Mouse (Mus musculus) heart, embryonic 10.5 days (tissue): ENCODE data around the gene Plekhg3. TPM values are rescaled to one million over a fixed set of nuclear protein-coding genes. Genes with fewer than 3 reads are reported as not detected.

Experiments
- DNase-seq: peaks from one replicate; pipeline ENCODE4 v3.0.0-alpha.2; 2017; ENCODE audit warnings: low spot score
- H3K27ac ChIP-seq: fragments of 300-500 bp; sonication (generic); 2 replicates; pipeline ENCODE4 v1.5.1; 2016; ENCODE audit warnings: mild to moderate bottlenecking
- H3K27me3 ChIP-seq: fragments of 300-500 bp; sonication (generic); 2 replicates; pipeline ENCODE4 v1.6.1; 2016; ENCODE audit warnings: mild to moderate bottlenecking; ENCODE audit not compliant: poor library complexity, insufficient read depth, severe bottlenecking
- H3K36me3 ChIP-seq: fragments of 300-500 bp; sonication (generic); 2 replicates; pipeline ENCODE4 v1.6.1; 2016; ENCODE audit warnings: mild to moderate bottlenecking, moderate library complexity
- H3K4me1 ChIP-seq: fragments of 300-500 bp; sonication (generic); 2 replicates; pipeline ENCODE4 v1.6.1; 2016; ENCODE audit warnings: mild to moderate bottlenecking
- H3K4me3 ChIP-seq: fragments of 300-500 bp; sonication (generic); 2 replicates; pipeline ENCODE4 v1.5.1; 2016; ENCODE audit warnings: mild to moderate bottlenecking, moderate library complexity
- H3K9me3 ChIP-seq: fragments of 300-500 bp; sonication (generic); 2 replicates; pipeline ENCODE4 v1.6.1; 2016; ENCODE audit warnings: mild to moderate bottlenecking, moderate library complexity
- WGBS: fragments of 180-500 bp; shearing (Covaris S2); methylation state at CpG from one replicate; pipeline ENCODE4 v1.1.7; 2016; 5-methylcytosine and 5-hydroxymethylcytosine counted together
- polyA plus RNA-seq: library from polyadenylated mRNA; unstranded; fragments of >200 nt; fragmentation: Nextera tagmentation; extraction: Ambion mirVana; gene quantifications from 2 replicates; pipeline ENCODE4 v1.2.1, GENCODE M21; 2016

Gene Plekhg3
- polyA plus RNA-seq, 1 experiment from 2014 or later = 5.1 TPM

DNA sequence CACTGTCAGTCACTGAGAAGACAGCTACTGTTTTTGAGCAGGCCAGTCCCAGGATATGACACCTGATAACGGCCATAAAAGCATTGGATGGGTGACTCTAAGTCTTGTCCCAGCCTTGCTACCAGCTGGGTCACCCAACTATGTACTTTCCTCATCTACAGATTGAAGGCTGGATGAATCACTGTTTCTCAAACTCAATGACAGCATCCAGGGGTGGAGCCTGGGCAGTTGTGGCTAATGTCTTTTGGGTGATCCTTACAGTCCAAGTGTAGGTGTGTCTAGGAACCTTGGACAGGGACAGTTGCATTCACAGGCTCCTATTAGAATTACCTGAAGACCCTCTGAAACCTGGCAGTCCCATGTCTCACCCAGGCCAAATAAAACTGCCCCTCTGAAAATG lies 49.1 kb downstream of the Plekhg3 start:
- no peaks in the 10 kb centered on the region for H3K27me3 ChIP-seq
- no peak overlapping the region for H3K27ac ChIP-seq
- peaks cover 26% of the 10 kb centered on the region for H3K4me1 ChIP-seq
- H3K36me3 ChIP-seq = peaks cover 46% of the 10 kb centered on the region
- no peak overlapping the region for H3K4me3 ChIP-seq
- 82% methylated on average over 1 of the region's 1 CpGs for WGBS
- no peak for DNase-seq
- no peaks in the 10 kb centered on the region for H3K9me3 ChIP-seq

DNA sequence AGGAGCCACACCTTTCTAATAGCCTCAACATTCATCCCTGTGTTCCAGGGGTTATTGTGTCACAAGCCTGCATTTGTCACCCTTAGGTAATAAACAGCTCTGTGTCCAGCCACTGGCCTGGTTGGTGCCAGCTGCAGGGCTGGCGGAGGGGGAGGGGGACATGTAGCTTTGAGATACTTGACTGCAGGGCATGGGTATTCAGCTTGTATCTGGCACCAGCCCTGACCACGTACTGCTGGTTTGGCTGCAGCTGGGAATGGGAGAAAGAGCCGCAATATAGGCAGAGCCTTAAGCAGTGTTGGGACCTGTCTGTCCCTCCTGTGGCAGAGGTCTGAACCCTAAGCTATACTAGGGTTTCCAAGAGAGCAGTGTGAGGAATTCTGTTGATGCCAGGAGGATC lies 51.4 kb downstream of the Plekhg3 start:
- DNase-seq = no peak
- 76% methylated on average over 3 of the region's 3 CpGs for WGBS
- H3K36me3 ChIP-seq = peaks cover 25% of the 10 kb centered on the region
- no peak overlapping the region for H3K4me3 ChIP-seq
- H3K27ac ChIP-seq = no peak overlapping the region
- peaks cover 21% of the 10 kb centered on the region for H3K4me1 ChIP-seq
- H3K27me3 ChIP-seq = no peaks in the 10 kb centered on the region
- no peaks in the 10 kb centered on the region for H3K9me3 ChIP-seq

DNA sequence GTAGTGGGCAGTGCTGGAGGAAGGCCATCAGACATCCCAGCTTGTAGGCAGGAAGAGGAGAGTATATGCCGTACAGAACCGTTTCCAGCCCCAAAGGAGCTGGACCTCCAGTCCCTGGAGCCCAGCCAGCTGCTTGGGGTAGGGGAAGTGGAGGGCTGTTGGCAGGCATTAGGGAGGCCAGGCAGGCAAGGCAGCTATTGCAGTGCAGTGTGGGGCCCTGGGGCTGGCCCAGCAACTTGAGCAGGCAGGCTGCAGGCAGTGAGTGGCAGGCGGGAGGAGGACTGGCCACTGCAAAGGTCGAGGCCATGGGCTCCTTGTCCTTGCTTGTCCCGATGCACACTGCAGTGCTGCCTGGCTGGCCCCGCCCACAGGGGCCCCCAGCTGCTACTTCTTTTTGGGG lies 52.1 kb downstream of the Plekhg3 start:
- WGBS = 29% methylated on average over 6 of the region's 6 CpGs
- Histone ChIP-seq H3K9me3 (no peaks in the 10 kb centered on the region), H3K27ac (peak overlapping the region; percentile 53), H3K27me3 (no peaks in the 10 kb centered on the region), H3K4me1 (peaks cover 21% of the 10 kb centered on the region), H3K36me3 (peaks cover 18% of the 10 kb centered on the region), H3K4me3 (no peak overlapping the region)
- no peak for DNase-seq

DNA sequence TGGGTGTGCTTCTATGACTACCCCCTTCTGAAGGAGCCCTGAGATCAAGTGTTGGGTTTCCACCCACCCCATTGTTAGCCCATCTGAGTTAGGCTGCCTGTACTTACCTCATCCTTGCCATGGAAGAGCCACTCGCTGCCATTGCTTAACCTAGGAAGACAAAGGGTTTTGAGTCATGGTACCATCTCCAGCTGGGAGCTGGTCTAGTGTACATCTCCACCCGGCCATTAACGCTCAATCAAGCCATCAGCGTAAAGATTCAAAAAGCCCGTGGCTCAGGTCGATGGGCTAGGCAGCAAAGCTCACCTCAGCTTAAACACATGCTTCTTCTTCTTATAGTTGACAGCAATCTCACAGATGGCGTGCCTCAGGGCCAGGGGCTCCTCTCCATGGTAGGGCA lies 52.8 kb downstream of the Plekhg3 start:
- H3K27ac ChIP-seq = 0 out of 2 replicates have a peak overlapping the region, but pooled peaks have one; percentile 53
- no peak for DNase-seq
- no peaks in the 10 kb centered on the region for H3K9me3 ChIP-seq
- H3K36me3 ChIP-seq = peaks cover 12% of the 10 kb centered on the region
- no peak overlapping the region for H3K4me3 ChIP-seq
- no peaks in the 10 kb centered on the region for H3K27me3 ChIP-seq
- H3K4me1 ChIP-seq = peaks cover 21% of the 10 kb centered on the region
- 88% methylated on average over 7 of the region's 7 CpGs for WGBS

DNA sequence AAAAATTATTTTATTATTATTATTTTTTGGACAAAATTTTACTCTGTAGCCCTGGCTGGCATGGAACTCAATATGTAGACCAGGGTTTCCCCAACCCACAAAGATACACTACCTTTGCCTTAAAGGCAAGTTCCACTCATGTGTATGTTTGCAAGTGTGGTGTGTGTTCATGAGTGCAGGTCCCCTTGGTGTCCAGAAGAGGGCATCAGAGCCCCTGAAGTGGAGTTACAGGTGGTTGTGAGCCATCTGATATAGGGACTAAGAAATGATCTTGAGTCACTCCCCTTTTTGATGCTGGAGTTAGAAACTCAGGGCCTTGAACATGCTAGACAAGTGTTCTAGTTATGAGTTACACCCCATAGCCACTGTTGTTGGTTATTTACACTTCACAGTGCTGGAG lies 54.3 kb downstream of the Plekhg3 start:
- Histone ChIP-seq H3K4me1 (peaks cover 23% of the 10 kb centered on the region), H3K27me3 (no peaks in the 10 kb centered on the region), H3K27ac (no peak overlapping the region), H3K36me3 (no peaks in the 10 kb centered on the region), H3K9me3 (no peaks in the 10 kb centered on the region), H3K4me3 (no peak overlapping the region)
- DNase-seq = no peak

DNA sequence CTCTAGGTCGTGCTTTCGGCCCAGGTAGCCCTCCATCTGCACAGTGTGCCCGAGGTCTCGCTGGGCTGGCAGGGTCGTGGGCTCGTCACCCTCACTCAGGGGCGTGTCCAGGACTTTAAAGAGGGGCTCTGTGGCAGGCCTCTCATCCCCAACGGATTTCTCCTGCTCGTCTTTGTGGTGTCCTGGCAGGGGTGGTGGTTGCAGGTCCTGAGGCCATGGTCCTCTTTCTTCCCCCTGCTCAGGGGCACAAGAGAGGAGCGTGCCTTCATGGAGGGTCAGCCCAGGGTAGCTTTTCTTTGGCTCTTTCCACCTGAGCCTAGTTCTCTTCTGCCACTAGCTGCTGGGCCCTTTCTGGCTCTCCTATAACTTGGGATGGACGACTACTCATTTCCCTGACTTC lies 56.7 kb downstream of the Plekhg3 start:
- DNase-seq = no peak
- WGBS = 73% methylated on average over 11 of the region's 11 CpGs

DNA sequence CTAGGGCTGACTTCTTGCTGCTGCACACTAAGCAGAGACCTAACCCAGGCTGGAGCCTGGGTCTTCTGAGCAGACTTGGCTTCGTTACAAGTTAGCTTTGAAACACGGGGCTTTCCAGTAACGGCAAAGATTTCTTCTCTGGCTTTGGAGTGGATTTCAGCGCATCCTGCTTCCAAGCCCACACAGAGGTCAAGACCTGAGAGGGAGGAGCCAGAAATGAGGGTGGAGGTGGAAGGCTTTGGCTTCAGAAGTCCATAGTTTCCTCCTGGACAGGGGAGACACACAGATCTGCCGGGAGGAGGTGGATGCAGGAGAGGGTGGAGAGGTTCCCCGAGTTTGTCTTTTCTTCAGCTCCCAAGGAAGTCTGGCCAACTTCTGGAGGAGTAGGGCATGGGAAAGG lies 58.8 kb downstream of the Plekhg3 start:
- H3K36me3 ChIP-seq = no peaks in the 10 kb centered on the region
- 0 out of 2 replicates have a peak, but pooled peaks cover 7% of the 10 kb centered on the region for H3K27me3 ChIP-seq
- no peaks in the 10 kb centered on the region for H3K9me3 ChIP-seq
- no peak overlapping the region for H3K4me3 ChIP-seq
- peak overlapping the region; percentile 13; the same call in 1 of the 2 replicates for H3K27ac ChIP-seq
- 50% methylated on average over 6 of the region's 6 CpGs for WGBS
- DNase-seq = no peak
- H3K4me1 ChIP-seq = peaks cover 22% of the 10 kb centered on the region

More for the DNA sequence above, 56.7 kb downstream of the Plekhg3 start:
- Histone ChIP-seq H3K9me3 (no peaks in the 10 kb centered on the region), H3K36me3 (no peaks in the 10 kb centered on the region), H3K4me1 (peaks cover 26% of the 10 kb centered on the region), H3K27ac (no peak overlapping the region), H3K4me3 (no peak overlapping the region), H3K27me3 (no peaks in the 10 kb centered on the region)

DNA sequence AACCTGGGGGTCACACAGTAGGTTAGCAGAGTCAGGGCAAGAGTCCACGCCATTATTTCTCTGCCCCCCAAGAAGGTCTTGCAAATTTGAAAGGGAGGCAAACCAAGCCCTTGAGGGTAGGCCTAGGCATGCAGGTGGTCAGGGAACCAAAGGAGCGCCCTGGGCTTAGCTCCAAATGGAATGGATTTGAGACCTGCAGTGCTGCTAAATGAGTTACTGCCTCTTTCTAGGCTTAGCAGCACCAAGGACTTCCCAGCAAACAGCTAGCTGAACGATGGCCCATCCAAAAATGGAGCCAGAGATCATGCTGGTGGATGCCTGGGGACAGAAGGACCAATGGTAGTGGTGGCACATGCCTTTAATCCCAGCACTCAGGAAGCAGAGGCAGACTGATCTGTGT lies 60.3 kb downstream of the Plekhg3 start:
- Histone ChIP-seq H3K27ac (no peak overlapping the region), H3K9me3 (no peaks in the 10 kb centered on the region), H3K36me3 (no peaks in the 10 kb centered on the region), H3K4me1 (peaks cover 22% of the 10 kb centered on the region), H3K27me3 (peaks cover 13% of the 10 kb centered on the region; the same call in 1 of the 2 replicates), H3K4me3 (no peak overlapping the region)
- WGBS = 71% methylated on average over 3 of the region's 3 CpGs
- no peak for DNase-seq

DNA sequence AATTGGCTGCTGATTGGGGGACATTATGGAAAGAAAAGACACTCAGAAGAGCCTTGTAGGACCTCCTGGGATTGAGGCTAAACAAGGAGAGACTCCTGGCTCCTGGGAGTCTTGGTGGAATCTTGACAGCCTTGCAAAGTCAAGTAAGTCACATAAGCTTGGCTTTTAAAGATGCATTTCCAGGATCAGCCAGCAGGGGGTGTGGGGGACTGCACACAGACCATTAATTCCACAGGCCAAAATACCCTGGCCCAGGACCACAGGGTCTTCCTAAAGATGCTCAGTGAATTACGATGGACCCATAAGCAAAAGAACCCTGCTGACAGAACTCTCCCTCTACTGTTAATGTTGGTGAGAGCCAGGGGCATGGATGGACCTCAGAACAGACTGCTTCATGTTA lies 61.5 kb downstream of the Plekhg3 start:
- H3K4me3 ChIP-seq = no peak overlapping the region
- H3K27ac ChIP-seq = no peak overlapping the region
- WGBS = 62% methylated on average over 1 of the region's 1 CpGs
- no peaks in the 10 kb centered on the region for H3K9me3 ChIP-seq
- peaks cover 13% of the 10 kb centered on the region for H3K27me3 ChIP-seq
- peaks cover 26% of the 10 kb centered on the region for H3K4me1 ChIP-seq
- no peaks in the 10 kb centered on the region for H3K36me3 ChIP-seq
- DNase-seq = no peak

DNA sequence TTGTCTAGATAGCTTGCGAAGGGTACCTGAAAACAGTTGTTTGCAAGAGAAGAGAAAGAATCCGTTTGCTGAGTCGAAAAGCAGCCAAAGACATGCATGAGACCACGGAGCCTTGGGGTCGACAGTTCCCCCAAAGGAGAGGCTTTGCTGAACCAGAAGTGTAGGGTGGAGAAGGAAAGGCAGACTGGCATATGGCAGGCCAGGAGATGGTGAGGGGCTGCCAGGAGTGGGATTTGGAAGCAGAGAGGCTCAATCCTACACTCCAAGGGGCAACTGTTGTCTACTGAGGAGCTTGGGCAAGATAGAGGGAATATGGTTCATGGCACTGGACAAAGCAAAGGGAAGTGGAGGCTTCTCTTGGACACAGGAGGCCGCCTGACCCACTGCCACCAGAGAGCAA lies 62.6 kb downstream of the Plekhg3 start:
- 77% methylated on average over 6 of the region's 6 CpGs for WGBS
- H3K9me3 ChIP-seq = no peaks in the 10 kb centered on the region
- H3K4me3 ChIP-seq = no peak overlapping the region
- H3K36me3 ChIP-seq = peaks cover 6% of the 10 kb centered on the region; the same call in 1 of the 2 replicates
- DNase-seq = no peak
- peaks cover 33% of the 10 kb centered on the region for H3K4me1 ChIP-seq
- peaks cover 13% of the 10 kb centered on the region for H3K27me3 ChIP-seq
- no peak overlapping the region for H3K27ac ChIP-seq

DNA sequence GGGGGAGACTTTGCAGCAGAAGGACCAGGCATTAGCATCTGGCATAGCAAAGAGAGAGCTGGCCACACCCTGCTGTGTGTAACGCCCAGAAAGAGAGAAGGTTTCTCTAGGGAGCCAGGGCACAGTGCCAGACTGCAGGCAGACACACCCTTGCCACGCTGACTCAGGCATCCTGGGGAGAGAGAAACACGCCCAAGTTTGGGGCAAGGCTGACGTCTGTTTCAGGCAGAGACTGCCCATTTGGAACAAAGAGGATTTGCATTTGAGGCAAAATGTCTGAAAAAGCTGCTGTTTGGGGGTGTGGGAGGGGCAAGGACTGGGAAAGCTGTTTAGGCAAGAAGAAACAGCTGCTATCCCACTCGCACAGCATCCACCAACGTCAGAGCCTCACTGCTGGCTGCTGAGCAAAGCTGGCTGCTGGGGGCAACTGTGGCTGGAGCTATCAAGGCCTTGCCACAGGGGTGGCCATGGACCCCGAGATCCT lies 63.2 kb downstream of the Plekhg3 start:
- no peak overlapping the region for H3K4me3 ChIP-seq
- 20% methylated on average over 7 of the region's 7 CpGs for WGBS
- peaks cover 7% of the 10 kb centered on the region; the same call in 1 of the 2 replicates for H3K36me3 ChIP-seq
- no peaks in the 10 kb centered on the region for H3K9me3 ChIP-seq
- peak overlapping the region; percentile 74; the same call in 1 of the 2 replicates for H3K27ac ChIP-seq
- no peak for DNase-seq
- peaks cover 13% of the 10 kb centered on the region for H3K27me3 ChIP-seq
- H3K4me1 ChIP-seq = peaks cover 34% of the 10 kb centered on the region

DNA sequence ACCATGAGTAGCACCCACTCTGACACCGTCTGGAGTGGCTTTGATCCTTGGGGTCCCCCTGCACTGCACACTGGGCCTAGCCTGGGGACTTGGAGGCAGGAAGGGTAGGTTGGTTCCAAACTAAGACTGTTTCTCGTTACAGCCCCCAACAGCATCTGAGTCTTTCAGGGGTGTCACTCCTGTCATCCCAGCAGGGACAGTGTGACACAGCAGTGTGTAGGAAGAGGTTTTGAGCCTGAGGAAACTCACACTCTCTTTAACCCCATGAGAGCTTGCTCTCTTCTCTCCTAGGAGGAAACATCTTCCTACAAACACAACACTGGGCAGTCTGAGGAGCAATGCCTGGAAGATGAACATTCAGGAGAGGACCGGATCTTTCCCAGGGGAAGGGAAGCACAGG lies 63.9 kb downstream of the Plekhg3 start:
- peaks cover 33% of the 10 kb centered on the region for H3K4me1 ChIP-seq
- H3K36me3 ChIP-seq = peaks cover 11% of the 10 kb centered on the region; the same call in 1 of the 2 replicates
- 54% methylated on average over 3 of the region's 3 CpGs for WGBS
- no peak overlapping the region for H3K4me3 ChIP-seq
- DNase-seq = no peak
- H3K27me3 ChIP-seq = peaks cover 13% of the 10 kb centered on the region
- H3K9me3 ChIP-seq = no peaks in the 10 kb centered on the region
- H3K27ac ChIP-seq = peak overlapping the region; percentile 74; the same call in 1 of the 2 replicates

DNA sequence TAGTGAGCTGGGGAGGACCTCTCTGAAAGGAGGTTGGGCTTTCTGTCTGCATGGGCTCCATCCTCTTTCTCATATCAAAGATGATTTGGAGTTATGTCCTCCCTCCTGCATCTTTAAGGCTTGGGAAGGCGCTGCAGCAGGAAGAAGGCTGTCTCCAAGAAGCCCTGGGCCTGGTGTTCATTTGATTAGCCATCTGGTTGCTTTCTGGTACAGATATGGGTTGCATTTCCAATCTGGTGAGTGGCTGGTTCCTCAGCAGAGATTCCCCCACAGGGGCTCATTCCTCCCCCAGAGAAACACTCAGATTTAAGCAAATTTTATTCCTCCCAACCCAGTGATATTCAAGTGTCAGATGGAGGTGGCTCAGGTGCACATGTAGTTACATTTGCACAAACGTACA lies 65.1 kb downstream of the Plekhg3 start:
- H3K27me3 ChIP-seq = peaks cover 13% of the 10 kb centered on the region
- H3K4me3 ChIP-seq = no peak overlapping the region
- H3K36me3 ChIP-seq = peaks cover 19% of the 10 kb centered on the region; the same call in 1 of the 2 replicates
- H3K27ac ChIP-seq = no peak overlapping the region
- WGBS = 79% methylated on average over 2 of the region's 2 CpGs
- no peaks in the 10 kb centered on the region for H3K9me3 ChIP-seq
- DNase-seq = no peak
- H3K4me1 ChIP-seq = peaks cover 21% of the 10 kb centered on the region
